Mouse (Mus musculus) adrenal gland, postnatal 36 days (tissue): ENCODE data around the gene Vps37d. TPM values are rescaled to one million over a fixed set of nuclear protein-coding genes. Genes with fewer than 3 reads are reported as not detected.
A peak's percentile ranks its signal among the peaks of the same experiment; 100 is the strongest.

Source experiments
- DNase-seq, 2 experiments: peaks; one replicate each; pipeline ENCODE4 v3.0.0; 2021; ENCODE audit warnings: mixed read lengths in 1 of 2
- total RNA-seq, 2 experiments: library from RNA; stranded (reverse); gene quantifications; 2 replicates each; pipeline ENCODE4 v1.2.3; 2021

Vps37d gene
- total RNA-seq, 2 experiments from 2014 or later, result 1.8 to 3.7 TPM

- DNase-seq, result peak; percentile 91 to 93
Observed at GRCm38 (mm10) chr5:135029007-135029854, 48.8 kb downstream of the Vps37d start.

DNA sequence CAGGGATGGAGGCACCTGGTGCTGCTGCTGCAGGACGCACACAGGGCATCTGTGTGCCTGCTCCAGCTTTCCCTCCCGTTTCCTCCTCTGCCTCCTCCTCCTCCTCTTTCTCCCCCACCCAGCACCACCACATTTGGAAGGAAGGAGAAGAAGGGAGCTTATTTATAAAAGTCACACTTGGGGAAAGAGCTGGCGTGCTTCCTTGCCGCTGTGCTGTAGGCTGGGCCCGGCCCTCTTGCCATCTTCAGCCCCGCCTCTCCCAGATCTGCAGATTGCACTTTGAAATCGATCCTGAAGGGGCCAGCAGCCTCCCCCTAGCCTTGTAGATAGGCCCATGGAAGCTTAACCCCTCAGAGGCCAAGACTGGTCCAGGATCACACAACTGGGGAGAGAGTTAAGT lies 52.2 kb downstream of the Vps37d start:
- DNase-seq, result no peak

- DNase-seq, result no peak
Observed at GRCm38 (mm10) chr5:135024665-135025224, 53.3 kb downstream of the Vps37d start.

- DNase-seq, result peak; percentile 92 to 94
Observed at GRCm38 (mm10) chr5:135023344-135024173, 54.5 kb downstream of the Vps37d start, which contains the start of gene Stx1a. Stx1a (plus strand) TSS chr5:135023482.

Other genes starting within 250 kb of the Vps37d start
- gene Tmem270, start 171.5 kb downstream of the Vps37d start, total RNA-seq, result not detected
- gene Cldn13, start 162.7 kb downstream of the Vps37d start, total RNA-seq, result not detected
- 10 to 100 TPM; 18.5 to 29.9 TPM for gene Mettl27, start 145.9 kb downstream of the Vps37d start, total RNA-seq
- not detected for gene Cldn4, start 131.3 kb downstream of the Vps37d start, total RNA-seq
- gene Cldn3, start 92.1 kb downstream of the Vps37d start, total RNA-seq, result under 1 TPM in 1 of 2 experiments, not detected in 1; 0.43 TPM
- 10 to 100 TPM; 45.4 to 55.3 TPM for gene Abhd11, start 69.1 kb downstream of the Vps37d start, total RNA-seq
- 1 to 10 TPM; 6.8 to 7.7 TPM for gene Stx1a, start 54.8 kb downstream of the Vps37d start, total RNA-seq
- 10 to 100 TPM; 28.1 to 34.6 TPM for gene Dnajc30, start 14.1 kb downstream of the Vps37d start, total RNA-seq
- 10 to 100 TPM; 51.7 to 57.7 TPM for gene Bud23, start 13.3 kb downstream of the Vps37d start, total RNA-seq
- gene Mlxipl, start 11.6 kb upstream of the Vps37d start, total RNA-seq, result 10 to 100 TPM; 47.4 to 73.6 TPM
- 10 to 100 TPM; 28.9 to 40.9 TPM for gene Tbl2, start 71.4 kb upstream of the Vps37d start, total RNA-seq
- gene Bcl7b, start 90.0 kb upstream of the Vps37d start, total RNA-seq, result 10 to 100 TPM; 72.6 to 77.5 TPM
- 10 to 100 TPM; 72.1 to 90.4 TPM for gene Baz1b, start 109.0 kb upstream of the Vps37d start, total RNA-seq
- 1 to 10 TPM; 3.7 to 6.3 TPM for gene Fzd9, start 173.0 kb upstream of the Vps37d start, total RNA-seq